Mouse (Mus musculus) stomach, postnatal 0 days (tissue): ENCODE results near the gene Mtch2.

Source experiments
- CTCF ChIP-seq: IDR thresholded peaks from 2 replicates; pipeline ENCODE4 v1.5.1; 2016; ENCODE audit warnings: antibody characterized with exemption, low read depth, mild to moderate bottlenecking, moderate library complexity
- EP300 ChIP-seq: optimal IDR thresholded peaks from 2 replicates; pipeline ENCODE3; 2016; ENCODE audit warnings: antibody characterized with exemption

GRCm38 (mm10) chr2:90825515-90826172, 21.3 kb upstream of the Mtch2 start:
- TF ChIP-seq CTCF (no peak), EP300 (no peak)
